Mouse (Mus musculus) heart, embryonic 11.5 days (tissue): Measurements from ENCODE around the gene Cacna1e. TPM values are rescaled to one million over a fixed set of nuclear protein-coding genes. Genes with fewer than 3 reads are reported as not detected.

ENCODE experiments used
- ATAC-seq: fragments of 200-750 bp; cut with Nextera tagmentation; replicated peaks from 2 replicates; pipeline ENCODE4 v1.8.0; 2017; ENCODE audit warnings: moderate library complexity; ENCODE audit not compliant: insufficient number of reproducible peaks, low FRiP score, low TSS enrichment
- H3K27ac ChIP-seq: fragments of 300-500 bp; sonication (generic); 2 replicates; pipeline ENCODE4 v1.5.1; 2014; ENCODE audit warnings: mild to moderate bottlenecking, low read depth, low read length
- H3K27me3 ChIP-seq: fragments of 300-500 bp; sonication (generic); 2 replicates; pipeline ENCODE4 v1.6.1; 2014; ENCODE audit warnings: mild to moderate bottlenecking, low read length, mixed read lengths; ENCODE audit not compliant: control insufficient read depth, insufficient read depth
- H3K36me3 ChIP-seq: fragments of 300-500 bp; sonication (generic); 2 replicates; pipeline ENCODE4 v1.6.1; 2014; ENCODE audit warnings: mild to moderate bottlenecking, low read length, moderate library complexity, mixed read lengths; ENCODE audit not compliant: control insufficient read depth, insufficient read depth
- H3K4me1 ChIP-seq: fragments of 300-500 bp; sonication (generic); 2 replicates; pipeline ENCODE4 v1.6.1; 2014; ENCODE audit warnings: low read length; ENCODE audit not compliant: control insufficient read depth, insufficient read depth
- H3K4me2 ChIP-seq: fragments of 300-500 bp; sonication (generic); 2 replicates; pipeline ENCODE4 v1.6.1; 2014; ENCODE audit warnings: mild to moderate bottlenecking, moderate library complexity
- H3K4me3 ChIP-seq: fragments of 300-500 bp; sonication (generic); 2 replicates; pipeline ENCODE4 v1.5.1; 2014; ENCODE audit warnings: low read depth, low read length
- H3K9ac ChIP-seq: fragments of 300-500 bp; sonication (generic); 2 replicates; pipeline ENCODE4 v1.6.1; 2014; ENCODE audit warnings: mild to moderate bottlenecking, low read depth, low read length, moderate library complexity
- H3K9me3 ChIP-seq: fragments of 300-500 bp; sonication (generic); replicated peaks from 2 replicates; pipeline ENCODE4 v1.6.1; 2016; ENCODE audit warnings: low read length; ENCODE audit not compliant: control insufficient read depth
- WGBS: fragments of 180-500 bp; shearing (Covaris S2); extraction: QIAGEN DNeasy Blood & Tissue Kit; methylation state at CpG from one replicate; pipeline ENCODE4 v1.1.7; 2014; ENCODE audit not compliant: insufficient replicate concordance; 5-methylcytosine and 5-hydroxymethylcytosine counted together
- polyA plus RNA-seq: library from polyadenylated mRNA; unstranded; fragments of >200 nt; fragmentation: Nextera tagmentation; extraction: Ambion mirVana; gene quantifications from 2 replicates; pipeline ENCODE4 v1.2.1, GENCODE M21; 2014

Cacna1e gene
- polyA plus RNA-seq, 1 experiment from 2014 or later = 0.66 TPM

DNA sequence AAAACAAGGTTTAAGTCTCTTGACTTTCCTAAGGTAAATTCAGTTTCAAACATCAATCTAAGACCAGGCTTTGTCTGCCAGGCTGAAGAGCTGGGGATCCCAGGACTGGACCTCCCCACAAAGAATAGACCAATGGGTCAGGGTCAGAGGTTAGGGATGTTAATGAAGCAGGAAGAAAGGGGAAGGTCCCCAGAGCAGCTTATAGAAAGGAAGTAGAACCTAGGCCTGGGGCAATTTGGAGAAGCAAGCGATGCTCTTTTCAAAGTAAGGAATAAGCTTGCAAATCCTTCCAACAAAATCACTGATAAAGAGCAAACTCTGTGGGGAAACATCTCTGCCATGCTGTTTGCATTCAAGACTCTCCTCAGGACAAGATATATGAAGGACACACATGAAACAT lies 205.3 kb downstream of the Cacna1e start:
- Histone ChIP-seq H3K4me1 (no peaks in the 10 kb centered on the region), H3K4me3 (no peak overlapping the region), H3K9me3 (no peaks in the 10 kb centered on the region), H3K36me3 (no peaks in the 10 kb centered on the region), H3K27ac (no peak overlapping the region), H3K4me2 (no peak overlapping the region), H3K27me3 (no peaks in the 10 kb centered on the region), H3K9ac (no peak overlapping the region)
- ATAC-seq = no peak
- 67% methylated on average over 1 of the region's 1 CpGs for WGBS

GRCm38 (mm10) chr1:154678151-154678550 lies 206.2 kb downstream of the Cacna1e start:
- Histone ChIP-seq H3K27ac (no peak overlapping the region), H3K4me2 (no peak overlapping the region), H3K27me3 (no peaks in the 10 kb centered on the region), H3K9me3 (no peaks in the 10 kb centered on the region), H3K4me3 (no peak overlapping the region), H3K9ac (no peak overlapping the region), H3K4me1 (no peaks in the 10 kb centered on the region), H3K36me3 (no peaks in the 10 kb centered on the region)
- 93% methylated on average over 3 of the region's 3 CpGs for WGBS
- no peak for ATAC-seq

GRCm38 (mm10) chr1:154677677-154678076 lies 206.6 kb downstream of the Cacna1e start:
- H3K27ac ChIP-seq = no peak overlapping the region
- ATAC-seq = no peak
- no peak overlapping the region for H3K9ac ChIP-seq
- H3K36me3 ChIP-seq = no peaks in the 10 kb centered on the region
- no peak overlapping the region for H3K4me2 ChIP-seq
- 54% methylated on average over 2 of the region's 2 CpGs for WGBS
- H3K4me3 ChIP-seq = no peak overlapping the region
- no peaks in the 10 kb centered on the region for H3K4me1 ChIP-seq
- no peaks in the 10 kb centered on the region for H3K27me3 ChIP-seq
- H3K9me3 ChIP-seq = no peaks in the 10 kb centered on the region

GRCm38 (mm10) chr1:154663721-154664120 lies 220.6 kb downstream of the Cacna1e start:
- ATAC-seq = no peak
- Histone ChIP-seq H3K4me1 (no peaks in the 10 kb centered on the region), H3K9me3 (no peaks in the 10 kb centered on the region), H3K4me2 (no peak overlapping the region), H3K9ac (no peak overlapping the region), H3K36me3 (no peaks in the 10 kb centered on the region), H3K4me3 (no peak overlapping the region), H3K27ac (no peak overlapping the region), H3K27me3 (no peaks in the 10 kb centered on the region)

DNA sequence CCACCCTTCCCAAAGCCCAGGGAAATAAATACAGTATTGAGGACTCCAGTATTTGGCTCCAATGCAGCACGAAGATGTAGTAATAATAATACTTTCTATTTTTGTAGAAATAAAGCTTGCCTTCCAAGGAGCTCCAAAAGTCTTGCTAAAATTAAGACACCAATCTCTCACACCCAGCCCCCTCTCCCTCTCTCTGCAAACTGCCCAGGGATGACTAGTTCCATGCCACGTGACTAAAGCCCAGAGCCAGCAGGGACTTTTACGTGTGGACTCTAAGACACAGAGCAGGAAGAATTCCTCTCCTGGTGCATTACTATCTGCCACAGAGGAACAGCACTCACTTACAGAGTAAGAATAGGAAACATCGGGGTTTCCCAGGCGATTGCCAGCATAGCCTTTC lies 222.3 kb downstream of the Cacna1e start:
- 72% methylated on average over 5 of the region's 5 CpGs for WGBS
- Histone ChIP-seq H3K9ac (no peak overlapping the region), H3K36me3 (no peaks in the 10 kb centered on the region), H3K27me3 (no peaks in the 10 kb centered on the region), H3K4me3 (no peak overlapping the region), H3K4me2 (no peak overlapping the region), H3K9me3 (no peaks in the 10 kb centered on the region), H3K27ac (no peak overlapping the region), H3K4me1 (no peaks in the 10 kb centered on the region)
- no peak for ATAC-seq

DNA sequence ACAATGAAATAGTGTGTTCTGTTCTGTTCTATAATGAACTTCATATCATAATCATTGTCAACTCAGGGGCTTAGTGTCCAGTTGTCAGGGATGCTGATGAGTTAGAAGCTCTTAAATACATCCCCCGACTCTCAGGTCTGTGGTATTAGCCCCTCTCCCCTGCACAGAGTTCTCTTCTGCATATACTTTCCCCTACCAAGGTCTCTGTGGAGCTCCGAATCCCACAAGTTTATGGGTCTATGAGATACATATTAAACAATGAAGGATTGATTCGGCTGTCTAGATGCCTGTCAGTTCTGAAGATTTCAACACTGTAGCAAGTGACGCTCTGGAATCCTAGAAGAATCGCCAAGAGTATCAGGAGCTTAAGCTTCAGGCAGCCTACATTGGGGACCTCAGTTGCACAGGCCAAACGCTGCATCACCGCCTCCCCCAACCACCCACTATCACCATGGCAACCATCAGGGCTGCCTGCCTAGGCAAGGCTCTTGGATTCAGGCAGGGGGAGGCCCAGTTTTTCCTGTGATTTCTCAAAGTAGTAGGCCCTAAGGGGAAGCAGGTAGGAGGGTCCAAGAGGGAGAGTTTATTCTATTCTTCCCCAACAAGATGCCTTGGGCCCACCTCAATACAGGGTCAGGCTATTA lies 223.0 kb downstream of the Cacna1e start:
- Histone ChIP-seq H3K4me3 (no peak overlapping the region), H3K27ac (no peak overlapping the region), H3K27me3 (no peaks in the 10 kb centered on the region), H3K9ac (no peak overlapping the region), H3K36me3 (no peaks in the 10 kb centered on the region), H3K9me3 (no peaks in the 10 kb centered on the region), H3K4me1 (no peaks in the 10 kb centered on the region), H3K4me2 (no peak overlapping the region)
- WGBS = 58% methylated on average over 7 of the region's 7 CpGs
- no peak for ATAC-seq

DNA sequence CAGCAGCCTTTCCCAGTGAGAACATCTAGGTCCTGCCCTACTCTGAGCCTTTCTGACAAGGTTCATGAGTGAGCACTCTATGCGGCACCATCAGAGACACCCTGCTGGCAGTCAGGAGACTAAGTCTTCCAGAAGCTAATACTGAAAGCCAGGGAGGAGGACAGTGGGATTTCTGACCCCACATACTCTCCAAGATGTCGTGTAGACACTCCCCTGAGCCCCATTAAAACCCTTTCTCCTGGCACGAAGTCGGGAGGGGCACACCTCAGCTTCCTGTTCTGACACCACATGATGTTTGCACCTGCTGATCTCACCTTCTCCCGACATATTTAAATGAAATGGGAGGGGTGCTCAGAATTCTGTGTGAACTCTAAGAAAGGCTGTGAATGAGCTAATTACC lies 226.9 kb downstream of the Cacna1e start:
- H3K4me2 ChIP-seq = no peak overlapping the region
- H3K9ac ChIP-seq = no peak overlapping the region
- no peak overlapping the region for H3K27ac ChIP-seq
- no peaks in the 10 kb centered on the region for H3K36me3 ChIP-seq
- WGBS = 60% methylated on average over 5 of the region's 5 CpGs
- ATAC-seq = no peak
- H3K4me3 ChIP-seq = no peak overlapping the region
- H3K9me3 ChIP-seq = no peaks in the 10 kb centered on the region
- H3K4me1 ChIP-seq = no peaks in the 10 kb centered on the region
- no peaks in the 10 kb centered on the region for H3K27me3 ChIP-seq

DNA sequence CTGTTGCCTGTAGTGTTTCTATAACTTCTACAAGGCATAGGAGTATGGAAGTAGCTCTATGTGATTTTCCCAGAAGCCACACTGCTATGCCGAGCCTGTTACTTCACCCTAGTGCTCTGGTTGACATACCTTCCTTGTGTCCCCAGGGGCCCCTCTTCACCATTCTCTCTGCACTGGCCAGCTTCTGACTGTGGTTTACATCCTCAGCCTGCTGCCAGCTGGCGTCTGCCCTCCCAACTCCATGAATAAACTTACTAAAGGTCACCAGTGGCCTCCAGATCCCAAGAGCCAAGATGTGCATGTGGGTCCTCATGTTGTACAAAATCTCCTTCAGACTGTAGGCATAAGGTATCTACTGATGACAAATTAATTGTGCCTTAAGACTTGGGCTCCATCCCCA lies 230.3 kb downstream of the Cacna1e start:
- Histone ChIP-seq H3K27me3 (no peaks in the 10 kb centered on the region), H3K36me3 (no peaks in the 10 kb centered on the region), H3K9ac (no peak overlapping the region), H3K4me3 (no peak overlapping the region), H3K4me1 (no peaks in the 10 kb centered on the region), H3K27ac (no peak overlapping the region), H3K4me2 (no peak overlapping the region), H3K9me3 (no peaks in the 10 kb centered on the region)
- no peak for ATAC-seq
- 61% methylated on average over 2 of the region's 2 CpGs for WGBS

GRCm38 (mm10) chr1:154646156-154646950 lies 237.9 kb downstream of the Cacna1e start:
- Histone ChIP-seq H3K9me3 (no peaks in the 10 kb centered on the region), H3K4me2 (no peak overlapping the region), H3K36me3 (no peaks in the 10 kb centered on the region), H3K4me3 (no peak overlapping the region), H3K9ac (no peak overlapping the region), H3K4me1 (no peaks in the 10 kb centered on the region), H3K27ac (no peak overlapping the region), H3K27me3 (no peaks in the 10 kb centered on the region)
- WGBS = 78% methylated on average over 6 of the region's 6 CpGs
- ATAC-seq = no peak
